Mouse (Mus musculus) megakaryocyte progenitor cell, adult 5-6 weeks (primary cell): ENCODE results near the gene Pipox. TPM values are rescaled to one million over a fixed set of nuclear protein-coding genes. Genes with fewer than 3 reads are reported as not detected.

Source experiments
- ATAC-seq: replicated peaks from 2 replicates; pipeline ENCODE4 v1.8.0; 2016; ENCODE audit warnings: mild to moderate bottlenecking, moderate TSS enrichment, inconsistent platforms; ENCODE audit not compliant: poor library complexity
- total RNA-seq, 2 experiments: library from RNA; stranded (forward) in 1 of 2; stranded (reverse) in 1 of 2; fragments of 157-497, 149-512 nt in 1 of 2; fragments of 200-1000 nt in 1 of 2; gene quantifications; 2 replicates each; pipeline versions ENCODE4 v1.2.3 to v1.2.4; 2015 to 2017

Pipox gene
- total RNA-seq (2015) (not detected in 2 replicates), total RNA-seq (2017) (0.17 and 0.44 TPM in 2 replicates)

DNA sequence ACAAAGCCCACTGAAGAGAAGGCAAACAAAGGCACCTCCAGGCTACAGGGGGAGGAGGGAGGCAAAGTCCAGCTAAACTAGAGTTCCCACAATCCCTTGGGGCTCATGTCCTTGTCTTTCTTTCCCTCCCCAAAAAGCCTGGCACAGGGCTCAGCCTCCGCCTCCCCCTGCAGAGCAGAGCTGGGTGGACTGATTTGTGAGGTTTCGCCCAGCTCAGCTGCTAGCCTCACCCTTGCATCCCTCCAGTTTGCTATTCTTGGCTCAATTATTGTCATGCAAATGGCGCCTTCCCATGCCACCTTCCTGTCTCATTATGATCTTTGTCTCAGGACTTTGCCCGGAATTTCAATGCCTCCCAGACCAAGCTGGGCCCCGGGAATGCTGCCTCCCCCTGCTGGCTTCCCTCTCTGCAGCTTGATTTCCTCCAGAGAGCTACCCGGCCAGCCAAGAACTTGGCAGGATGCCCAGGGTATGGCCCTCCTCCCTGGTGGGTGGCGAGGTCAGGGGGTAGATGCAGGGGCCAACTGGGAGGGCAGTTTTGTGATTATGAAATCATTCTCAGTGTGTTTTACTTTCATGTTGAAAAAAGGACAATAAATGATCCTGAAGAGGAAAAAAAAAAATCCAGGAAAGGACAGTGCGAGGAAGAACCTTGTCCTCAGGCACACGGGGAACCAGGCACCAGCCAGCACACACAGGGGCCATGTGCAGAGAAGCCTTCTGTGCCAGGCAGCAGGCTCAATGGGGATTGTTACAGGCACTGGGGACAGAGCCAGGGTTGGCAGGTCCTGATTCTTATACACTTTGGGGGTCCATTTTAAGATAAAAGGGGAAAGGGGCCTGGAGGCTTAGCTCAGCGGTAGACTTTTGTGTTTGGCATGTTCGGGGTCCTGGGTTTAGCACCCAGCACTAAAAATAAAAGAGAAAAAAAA is at the start of gene Pipox:
TSS of gene Pipox (minus strand) at position 310 of the 932 bp plus-strand sequence.
- peak; percentile 48 for ATAC-seq

DNA sequence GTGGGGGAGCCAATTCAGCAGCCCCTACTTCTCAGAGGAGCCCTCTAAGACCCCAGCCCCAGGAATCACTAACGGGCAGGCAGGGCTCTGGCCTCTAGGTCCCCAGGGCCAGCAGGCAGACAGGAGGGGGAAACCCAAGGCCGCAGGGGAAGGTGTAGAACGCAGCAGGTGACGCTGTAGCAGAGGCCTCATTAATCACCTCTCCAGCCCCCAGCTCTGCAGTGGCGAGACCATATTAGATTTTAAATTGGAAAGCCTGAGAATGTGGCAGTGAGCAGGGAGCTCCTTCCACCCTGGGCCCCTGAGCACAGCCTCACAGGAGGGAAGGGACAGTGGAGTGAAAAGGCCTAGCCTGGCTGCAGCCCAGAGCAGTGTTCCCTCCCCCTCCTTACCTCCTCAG is 48.3 kb upstream of the Pipox start:
- ATAC-seq, result no peak

DNA sequence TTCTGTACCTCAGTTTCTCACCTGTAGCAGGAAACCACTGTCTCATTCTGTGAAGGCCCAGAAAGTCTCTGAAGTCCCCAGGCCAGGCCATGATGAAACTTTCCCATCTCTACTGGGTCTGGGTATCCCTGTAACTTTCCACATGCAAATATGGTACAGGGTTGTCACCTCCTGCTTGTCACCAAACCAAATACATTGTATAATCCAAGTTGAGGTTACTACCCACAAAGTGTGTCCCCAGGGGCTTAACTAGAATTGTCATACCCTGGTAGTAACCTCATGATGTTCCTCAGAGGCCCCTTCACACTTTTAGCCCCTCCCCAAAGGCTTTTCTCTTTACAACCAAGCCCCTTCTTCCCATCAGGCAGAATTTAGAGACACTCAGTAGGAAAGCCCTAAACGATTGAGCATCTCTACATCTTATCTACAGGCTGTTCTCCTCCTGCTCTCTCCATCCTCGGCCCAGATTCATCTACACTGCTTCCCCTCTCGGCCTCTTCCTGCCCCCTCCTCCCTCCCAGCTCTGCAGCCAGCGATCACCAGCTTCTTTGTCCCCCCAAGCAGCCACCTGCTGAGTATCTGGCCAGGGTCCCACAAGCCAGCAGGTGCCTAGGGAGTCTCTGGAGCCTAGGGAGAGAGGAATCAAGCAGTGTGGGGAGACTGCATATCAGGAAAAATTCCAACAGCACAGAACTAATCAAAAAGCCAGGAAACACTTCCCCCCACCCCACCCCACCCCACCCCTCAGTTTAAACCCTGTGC is 43.9 kb upstream of the Pipox start:
- no peak for ATAC-seq

DNA sequence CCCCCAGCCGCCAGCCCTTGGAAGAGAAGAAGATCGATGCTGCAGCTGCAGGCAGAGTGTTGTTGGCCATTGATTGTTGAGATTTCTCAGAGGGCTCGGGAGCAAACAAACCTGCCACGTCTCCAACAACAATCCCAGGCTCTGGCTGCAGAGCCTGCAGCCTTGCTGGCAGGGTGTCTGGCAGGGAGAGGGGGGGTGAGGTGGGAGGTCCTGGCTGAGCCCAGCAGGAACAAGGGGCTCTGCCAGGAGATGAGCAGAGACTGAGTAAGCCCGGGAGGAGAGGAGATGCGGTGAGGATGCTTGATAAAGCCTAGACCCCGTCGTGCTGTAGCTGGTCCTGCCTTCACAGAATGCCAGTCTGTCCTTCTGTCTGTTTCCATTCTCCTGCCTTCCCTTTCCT is 43.0 kb upstream of the Pipox start:
- ATAC-seq, result no peak

DNA sequence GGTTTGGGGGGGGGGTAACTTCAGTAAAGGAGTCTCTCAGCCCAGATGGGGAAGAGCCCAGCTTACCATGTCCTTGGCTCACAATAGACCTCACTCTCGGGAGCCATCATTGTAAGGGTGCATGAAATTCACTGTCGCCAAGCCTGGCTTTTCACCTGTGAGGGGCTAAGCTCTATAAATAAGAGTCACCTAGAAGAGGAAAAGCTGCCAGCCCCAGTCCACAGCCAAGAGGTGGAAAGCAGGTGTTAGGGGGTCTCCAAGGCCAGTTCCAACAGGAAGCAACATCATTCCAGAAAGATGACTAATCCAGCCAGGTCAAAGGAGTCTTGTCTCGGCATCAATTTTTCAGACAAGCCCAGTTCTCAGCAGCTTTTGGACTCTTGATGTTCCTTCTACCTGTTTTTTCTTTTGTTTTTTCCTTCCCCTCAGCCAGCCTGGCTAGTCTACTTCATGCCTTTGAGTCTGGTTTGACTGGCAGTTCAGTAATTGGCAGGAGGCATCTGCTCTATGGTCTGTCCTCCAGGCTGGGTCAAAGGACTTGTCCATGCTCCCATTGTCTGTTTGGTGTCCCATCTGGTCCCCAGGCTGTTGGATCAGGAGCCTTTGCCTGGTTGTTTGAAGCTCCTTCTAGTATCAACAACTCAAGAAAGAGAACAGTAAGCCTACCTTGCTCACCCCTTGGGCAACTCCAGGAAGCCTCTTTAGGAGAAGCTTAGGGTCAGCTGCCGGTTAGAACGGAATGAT is 40.8 kb upstream of the Pipox start:
- ATAC-seq, result no peak

DNA sequence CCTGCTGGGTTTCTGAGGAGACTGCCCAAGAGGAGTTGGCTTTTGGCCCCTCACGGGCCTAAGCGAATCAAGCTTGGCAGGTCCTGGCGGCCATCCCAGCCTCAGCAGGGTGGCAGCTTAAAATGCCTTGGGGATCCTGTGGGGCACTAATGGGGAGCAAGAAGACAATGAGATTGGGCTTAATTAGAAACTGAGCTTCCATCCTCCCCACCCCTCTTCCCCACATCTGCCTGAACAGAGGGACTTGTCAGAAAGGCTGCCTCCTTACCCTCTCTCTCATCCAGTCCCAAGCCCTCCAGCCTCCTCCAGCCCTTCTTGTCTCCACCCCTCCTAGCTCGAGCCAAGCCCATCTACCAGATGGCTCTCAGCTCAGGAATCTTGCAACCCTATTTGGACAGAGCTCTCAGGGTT is 40.2 kb upstream of the Pipox start:
- no peak for ATAC-seq

DNA sequence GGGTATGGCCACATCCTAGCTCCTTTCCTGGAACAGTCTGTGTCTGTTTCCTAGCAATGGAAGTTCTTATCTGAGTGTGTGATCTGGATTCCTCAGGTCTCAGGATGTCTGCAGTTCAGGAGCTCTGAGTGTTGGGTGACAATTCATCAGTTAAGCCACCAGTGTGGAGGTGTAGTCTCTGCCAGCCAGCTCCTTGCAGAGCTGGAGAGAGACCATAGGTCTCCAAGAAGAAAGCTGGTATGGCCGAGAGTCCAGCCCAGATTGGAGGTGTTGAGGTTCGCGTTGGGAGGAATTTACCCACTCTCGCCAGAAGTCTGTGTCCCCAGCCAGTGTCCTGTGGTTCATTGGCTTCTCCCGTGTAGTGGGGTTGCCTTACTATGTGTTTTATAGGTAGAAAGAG is 38.7 kb upstream of the Pipox start:
- no peak for ATAC-seq

DNA sequence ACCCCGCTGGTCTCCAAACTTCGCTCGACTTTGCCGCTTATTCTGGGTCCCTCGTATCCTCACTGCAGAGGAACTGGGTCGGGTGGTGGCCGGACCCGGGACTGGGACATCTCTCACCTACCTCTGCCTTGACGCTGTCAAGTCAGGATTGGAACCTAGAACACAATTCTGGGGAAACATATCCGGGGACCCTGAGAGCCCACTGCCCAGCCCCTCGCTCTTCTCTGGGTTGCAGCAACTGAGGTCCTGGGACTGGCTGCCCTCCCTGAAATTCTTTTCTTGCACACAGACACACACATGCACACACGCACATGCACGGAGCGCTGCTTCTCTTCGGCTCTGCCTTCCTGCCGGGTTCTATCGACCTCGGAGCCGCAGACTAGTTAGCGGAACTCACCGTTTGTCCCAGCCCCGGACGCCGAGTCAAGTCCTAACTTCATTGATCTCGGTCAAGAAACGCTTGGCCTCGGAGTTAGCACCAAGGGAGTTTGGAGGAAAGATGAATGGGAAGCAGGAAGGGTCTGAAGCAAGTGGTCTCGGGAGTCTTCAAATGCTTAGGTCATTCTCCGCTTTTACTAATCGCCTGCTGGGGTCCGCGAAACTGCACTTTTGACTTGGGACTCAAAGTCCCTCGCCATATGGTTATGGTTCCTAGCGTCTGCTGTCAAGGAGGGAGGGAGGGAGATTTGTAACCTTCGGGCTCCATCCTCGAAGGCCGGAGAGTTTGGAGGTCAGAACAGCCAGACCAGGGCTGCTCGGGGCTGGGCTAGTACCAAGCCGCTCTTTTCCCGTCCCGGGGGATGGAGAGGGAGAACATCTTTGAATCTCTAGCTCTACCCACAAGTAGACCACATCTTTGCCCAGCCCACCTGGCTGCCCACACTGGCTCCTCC is 37.9 kb upstream of the Pipox start:
- ATAC-seq, result no peak

DNA sequence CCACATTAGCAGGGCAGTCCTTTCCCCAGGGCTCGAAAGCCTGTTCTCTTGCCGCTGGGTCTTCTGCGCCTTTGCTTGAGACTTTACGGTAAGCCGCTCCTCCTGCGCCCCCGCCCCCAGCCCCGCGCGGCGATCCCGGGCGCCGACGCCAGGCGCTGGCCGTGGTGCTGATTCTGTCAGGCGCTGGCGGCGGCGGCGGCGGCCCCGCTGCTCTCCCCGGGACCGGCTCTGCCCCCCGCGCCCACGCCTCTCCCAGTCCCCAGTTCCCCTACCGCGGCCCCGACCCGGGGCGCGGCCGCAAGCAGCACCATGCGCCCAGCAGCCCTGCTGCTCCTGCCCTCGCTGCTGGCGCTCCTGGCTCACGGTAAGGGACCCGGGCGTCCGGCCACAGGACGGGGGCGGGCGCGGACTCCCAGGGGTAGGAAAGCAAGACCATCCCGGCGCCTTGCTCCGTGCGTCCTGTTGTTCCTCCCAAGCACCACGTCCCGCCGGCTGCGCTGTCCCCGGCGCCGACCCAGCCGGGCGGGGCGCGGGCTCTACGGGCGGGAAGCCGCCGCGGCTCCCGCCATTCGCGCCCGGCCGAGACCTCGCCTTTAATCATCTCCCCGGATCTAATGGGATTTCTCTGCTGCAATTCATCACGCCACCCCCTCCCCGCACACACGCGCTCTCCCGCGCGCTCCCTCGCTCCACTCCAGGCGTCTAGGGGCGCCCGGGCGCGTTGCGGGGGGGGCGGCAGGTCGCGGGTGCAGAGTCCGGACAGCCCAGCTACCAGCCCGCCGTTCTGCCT is 37.0 kb upstream of the Pipox start, which contains the start of gene Sez6:
TSS of gene Sez6 (plus strand) at position 50 of the 790 bp plus-strand sequence.
- peak; percentile 90 for ATAC-seq

DNA sequence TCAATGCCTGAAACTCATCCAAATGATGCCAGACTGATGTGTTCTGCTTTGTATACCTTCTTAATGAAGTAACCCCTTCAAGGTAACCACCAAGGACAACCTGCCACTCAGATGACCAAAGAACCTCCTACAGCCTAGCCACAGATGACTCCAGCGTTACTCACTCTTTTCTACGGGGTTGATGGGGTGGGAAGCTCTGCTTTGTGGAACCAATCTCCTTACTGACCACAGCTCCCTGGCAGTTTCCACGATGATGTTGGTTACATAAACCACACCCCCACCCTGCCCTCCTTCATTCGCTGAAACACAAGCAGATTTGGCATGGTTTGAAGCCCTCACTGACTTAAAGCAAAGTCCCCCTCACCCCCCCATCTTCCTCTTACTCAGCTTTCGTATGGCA is 33.9 kb upstream of the Pipox start:
- ATAC-seq, result no peak

DNA sequence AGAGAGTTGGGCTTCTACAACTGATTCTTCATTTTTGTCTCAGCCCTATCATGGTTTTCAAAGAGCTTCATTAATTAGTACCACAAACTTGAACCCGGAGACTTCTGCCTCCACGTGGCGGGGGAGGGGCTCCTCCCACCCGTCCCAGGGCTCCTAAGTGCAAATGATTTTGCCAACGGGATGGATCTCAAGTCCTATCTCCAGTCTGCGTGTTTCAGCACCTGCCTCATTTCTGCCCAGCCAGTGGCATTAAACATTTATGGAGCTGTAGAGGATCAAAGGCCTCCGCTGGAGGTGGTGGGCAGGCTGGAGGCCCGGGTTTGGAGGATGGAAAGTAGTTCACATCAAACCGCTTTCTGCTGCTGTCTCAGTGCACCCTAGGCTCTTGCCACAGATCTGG is 32.8 kb upstream of the Pipox start:
- ATAC-seq, result no peak

DNA sequence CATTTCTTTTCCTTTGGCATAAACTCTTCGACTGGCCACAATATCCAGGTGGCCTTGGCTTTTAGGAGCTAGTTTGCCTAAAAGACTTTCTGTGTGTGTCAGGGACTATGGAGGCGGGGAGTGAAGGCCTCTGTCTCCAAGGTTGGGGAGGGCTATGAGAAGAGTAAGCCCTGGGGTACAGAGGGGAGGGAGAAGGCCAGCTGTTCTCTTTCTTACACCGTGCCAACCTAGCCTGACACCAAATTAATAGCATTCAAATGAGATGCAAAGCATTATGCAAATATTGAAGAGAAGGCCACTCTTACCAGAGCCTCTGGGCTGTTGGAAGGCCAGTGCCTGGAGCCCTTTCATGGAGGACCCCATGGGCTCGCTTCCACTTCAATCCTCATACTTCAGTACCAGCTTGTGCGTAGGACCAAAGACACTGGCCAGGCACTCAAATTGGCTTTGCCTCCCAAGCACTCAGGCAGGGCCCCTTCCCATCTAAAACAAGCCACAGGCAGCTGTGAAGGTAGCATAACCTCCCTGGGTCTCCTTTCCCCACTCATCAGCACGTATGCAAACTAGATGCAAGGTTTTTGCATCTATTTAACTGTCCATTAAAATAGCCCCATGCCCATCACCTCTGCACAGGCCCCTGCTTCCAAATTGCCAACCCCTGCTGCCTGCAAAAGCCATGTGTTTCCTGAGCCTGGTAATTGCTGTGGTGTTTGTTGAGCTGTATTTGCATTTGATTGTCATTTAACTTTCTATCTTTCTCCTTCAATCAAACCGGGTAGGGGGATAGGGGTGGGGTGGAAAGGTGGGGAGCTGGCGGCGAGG is 32.2 kb upstream of the Pipox start:
- ATAC-seq, result no peak

DNA sequence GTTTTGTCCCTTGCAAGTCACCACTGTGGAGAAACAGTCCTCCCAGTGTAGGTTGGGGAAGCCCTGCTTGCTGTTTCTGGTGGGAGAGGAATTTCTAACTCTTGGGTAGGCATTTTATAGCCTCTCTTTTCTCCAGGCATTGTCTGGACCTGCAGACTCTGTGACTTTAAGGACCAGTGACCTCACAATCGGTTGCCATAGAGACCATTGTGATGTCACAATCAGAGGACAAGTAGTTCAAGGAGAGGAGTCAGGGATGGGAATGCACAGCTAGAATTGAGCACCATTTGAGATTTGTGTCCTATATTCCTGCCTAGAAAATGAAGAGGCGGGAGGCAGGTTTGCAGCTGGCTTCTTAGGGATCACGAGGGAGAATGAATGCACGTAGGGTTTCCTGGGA is 29.4 kb upstream of the Pipox start:
- no peak for ATAC-seq

DNA sequence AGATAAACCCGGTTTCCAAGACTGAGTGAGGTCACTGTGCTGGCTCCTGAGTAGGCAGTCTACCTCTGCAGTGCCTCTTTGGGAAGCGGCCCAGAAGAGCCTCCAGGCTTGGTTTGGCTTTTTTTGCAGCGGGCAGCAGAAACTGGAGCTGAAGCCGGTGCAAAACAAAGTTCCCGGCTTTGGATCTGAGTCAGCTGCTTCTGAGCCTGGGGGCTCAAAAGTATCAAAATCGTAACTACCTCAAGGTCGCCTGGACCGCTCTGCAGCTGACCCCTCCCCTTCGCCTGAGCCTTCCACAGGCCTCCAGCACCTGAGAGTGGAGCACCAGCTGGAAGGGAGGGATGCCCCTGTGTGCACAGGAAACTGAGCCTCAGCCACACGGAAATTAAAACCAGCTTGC is 23.3 kb upstream of the Pipox start:
- no peak for ATAC-seq

DNA sequence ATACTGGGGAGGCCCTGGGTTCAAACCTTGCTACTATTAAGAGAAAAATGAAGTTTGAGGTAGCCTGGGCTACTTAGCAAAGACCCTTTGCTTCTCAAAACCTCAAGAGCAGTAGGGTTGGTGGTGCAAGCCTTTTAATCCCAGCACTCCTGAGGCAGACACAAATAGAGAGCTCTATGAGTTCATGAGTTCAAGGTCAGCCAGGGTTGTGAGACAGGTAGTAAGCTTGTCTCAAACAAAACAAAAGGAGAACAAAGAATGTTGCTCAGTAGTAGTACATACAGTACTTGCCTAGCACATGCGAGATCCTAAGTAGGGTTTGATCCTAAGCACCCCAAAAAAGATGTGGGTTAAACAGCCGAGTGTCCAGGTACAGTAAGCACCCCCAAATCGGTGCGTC is 22.8 kb upstream of the Pipox start:
- no peak for ATAC-seq

DNA sequence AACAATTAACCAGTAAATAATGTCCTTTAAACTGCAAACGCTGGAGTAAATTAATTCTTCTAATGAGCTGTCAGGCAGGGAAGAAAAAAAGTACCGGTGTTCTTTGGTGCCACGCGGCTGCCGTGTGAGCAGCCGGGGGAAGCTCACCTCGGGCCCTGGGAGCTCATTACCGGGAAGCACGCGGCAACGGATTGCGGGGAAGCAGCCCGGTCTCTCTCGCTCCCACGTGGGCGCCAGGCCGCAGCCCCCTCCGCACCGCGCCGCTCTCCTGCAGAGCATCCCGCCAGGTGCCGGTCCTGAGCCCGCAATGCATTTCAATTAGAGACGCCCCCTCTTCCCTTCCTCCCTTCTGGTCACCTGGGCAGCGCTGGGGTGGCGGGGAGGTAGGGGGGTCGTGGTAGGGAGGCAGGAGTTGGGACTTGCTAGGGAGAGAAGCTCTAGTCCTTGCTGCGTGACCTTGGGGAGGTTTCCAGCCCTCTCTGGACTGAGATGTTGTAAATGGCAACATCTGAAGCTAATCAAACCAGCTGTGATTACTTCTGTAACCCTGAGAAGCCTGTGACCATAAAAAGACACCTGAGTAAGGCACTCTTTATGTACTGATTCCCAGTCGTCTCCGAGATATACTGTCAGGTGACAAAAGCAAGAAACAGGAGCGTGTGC is 20.8 kb upstream of the Pipox start:
- no peak for ATAC-seq

DNA sequence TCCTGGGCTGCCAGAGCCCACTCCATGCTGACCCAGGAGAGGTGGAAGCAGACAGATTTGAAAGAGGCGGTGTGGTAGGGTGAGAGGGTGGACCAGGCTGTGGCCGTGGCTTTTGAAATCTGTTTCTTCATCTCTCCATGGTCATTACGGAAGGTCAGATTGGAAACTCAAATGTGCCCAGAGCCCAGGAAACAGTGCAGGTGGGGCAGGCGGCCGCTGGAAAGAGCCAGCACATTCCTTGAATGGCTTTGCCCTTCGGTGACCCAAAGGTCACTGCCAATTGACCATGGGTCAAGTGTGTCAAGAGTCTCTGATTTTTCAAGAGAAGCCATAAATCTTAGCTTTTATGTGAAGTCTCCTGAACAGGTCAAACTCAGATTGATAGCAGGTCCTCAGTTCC is 19.6 kb upstream of the Pipox start:
- ATAC-seq, result no peak

DNA sequence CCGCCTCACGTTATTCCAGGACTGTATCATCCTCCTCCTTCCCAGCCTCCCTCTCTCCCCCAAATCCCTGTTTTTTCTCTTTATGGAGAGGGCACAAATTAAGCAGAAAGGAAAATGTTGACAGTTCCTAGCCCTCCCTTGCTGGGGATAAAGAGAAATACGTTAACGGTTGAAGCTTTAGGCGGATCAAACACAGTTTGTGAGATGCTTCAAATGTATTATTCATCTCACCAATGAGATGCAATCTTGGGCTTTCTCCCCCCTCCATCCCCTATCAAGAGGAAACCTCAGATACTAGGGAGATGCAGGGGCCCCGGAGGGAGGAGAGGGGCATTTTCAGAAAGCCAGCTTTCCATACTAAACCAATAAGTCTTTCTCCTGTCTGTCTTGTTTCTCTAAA is 15.9 kb upstream of the Pipox start:
- ATAC-seq, result no peak
